Mouse (Mus musculus) liver, embryonic 14.5 days (tissue): Measurements from ENCODE around the gene Chchd3. TPM values are rescaled to one million over a fixed set of nuclear protein-coding genes. Genes with fewer than 3 reads are reported as not detected.

Experiments
- ATAC-seq: fragments of 200-750 bp; cut with Nextera tagmentation; 2 replicates; pipeline ENCODE4 v1.8.0; 2017; ENCODE audit warnings: moderate number of reproducible peaks, mild to moderate bottlenecking, moderate library complexity; ENCODE audit not compliant: insufficient read depth
- DNase-seq, 3 experiments: peaks; one replicate each; pipeline ENCODE4 v3.0.0-alpha.2; 2012 to 2013; ENCODE audit warnings: low read depth in 3 of 3, low spot score in 3 of 3
- H3K27ac ChIP-seq: fragments of 300-500 bp; sonication (generic); 2 replicates; pipeline ENCODE4 v1.5.1; 2014; ENCODE audit warnings: moderate library complexity, mild to moderate bottlenecking, control low read depth, inconsistent platforms
- H3K27me3 ChIP-seq: fragments of 300-500 bp; sonication (generic); 2 replicates; pipeline ENCODE4 v1.6.1; 2014; ENCODE audit warnings: mild to moderate bottlenecking, low read length, moderate library complexity; ENCODE audit not compliant: control insufficient read depth, insufficient read depth
- H3K36me3 ChIP-seq: fragments of 300-500 bp; sonication (generic); replicated peaks from 2 replicates; pipeline ENCODE4 v1.6.1; 2014; ENCODE audit warnings: low read depth; ENCODE audit not compliant: control insufficient read depth, insufficient read depth
- H3K4me1 ChIP-seq, 2 experiments: fragments of 200-500 bp in 1 of 2; fragments of 300-500 bp in 1 of 2; sonication (generic) in 1 of 2; replicated peaks; 2 replicates each; pipeline ENCODE4 v1.6.1; 2012 to 2014; ENCODE audit warnings: antibody characterized with exemption in 1 of 2, inconsistent platforms in 1 of 2, low read length in 1 of 2; ENCODE audit not compliant: control insufficient read depth in 2 of 2, insufficient read depth in 2 of 2
- H3K4me2 ChIP-seq: fragments of 300-500 bp; sonication (generic); 2 replicates; pipeline ENCODE4 v1.6.1; 2014; ENCODE audit warnings: low read depth, mild to moderate bottlenecking, control low read depth, moderate library complexity
- H3K4me3 ChIP-seq, 2 experiments: fragments of 200-500 bp in 1 of 2; fragments of 300-500 bp in 1 of 2; sonication (generic) in 1 of 2; 2 replicates each; pipeline ENCODE4 v1.5.1; 2012 to 2014; ENCODE audit warnings: low read depth in 2 of 2, low read length in 2 of 2, mild to moderate bottlenecking in 2 of 2, control low read depth in 1 of 2, inconsistent platforms in 1 of 2, moderate library complexity in 1 of 2; ENCODE audit not compliant: insufficient read depth in 1 of 2
- H3K9ac ChIP-seq: fragments of 300-500 bp; sonication (generic); replicated peaks from 2 replicates; pipeline ENCODE4 v1.6.1; 2014; ENCODE audit warnings: mild to moderate bottlenecking, control low read depth, moderate library complexity
- H3K9me3 ChIP-seq: fragments of 300-500 bp; sonication (generic); 2 replicates; pipeline ENCODE4 v1.6.1; 2016; ENCODE audit warnings: low read length, mixed read lengths; ENCODE audit not compliant: control insufficient read depth
- CTCF ChIP-seq: IDR thresholded peaks from 2 replicates; pipeline ENCODE4 v1.5.1; 2016; ENCODE audit warnings: antibody characterized with exemption, low read depth, control low read depth
- EP300 ChIP-seq: IDR thresholded peaks from 2 replicates; pipeline ENCODE4 v1.6.1; 2016; ENCODE audit warnings: antibody characterized with exemption, low read depth
- WGBS: fragments of 180-500 bp; shearing (Covaris S2); extraction: QIAGEN DNeasy Blood & Tissue Kit; methylation state at CpG from one replicate; pipeline ENCODE4 v1.1.7; 2014; ENCODE audit not compliant: insufficient replicate concordance; 5-methylcytosine and 5-hydroxymethylcytosine counted together
- polyA plus RNA-seq, 2 experiments: library from polyadenylated mRNA; depleted of rRNA in 1 of 2; stranded (reverse) in 1 of 2; unstranded in 1 of 2; fragments of >200 nt; fragmentation: Nextera tagmentation in 1 of 2; extraction: Ambion mirVana in 1 of 2; gene quantifications; 2 replicates each; pipeline versions ENCODE4 v1.2.1 to v1.2.3; 2012 to 2014

The Chchd3 gene
- polyA plus RNA-seq, 2 experiments = 43.9 to 76.5 TPM

DNA sequence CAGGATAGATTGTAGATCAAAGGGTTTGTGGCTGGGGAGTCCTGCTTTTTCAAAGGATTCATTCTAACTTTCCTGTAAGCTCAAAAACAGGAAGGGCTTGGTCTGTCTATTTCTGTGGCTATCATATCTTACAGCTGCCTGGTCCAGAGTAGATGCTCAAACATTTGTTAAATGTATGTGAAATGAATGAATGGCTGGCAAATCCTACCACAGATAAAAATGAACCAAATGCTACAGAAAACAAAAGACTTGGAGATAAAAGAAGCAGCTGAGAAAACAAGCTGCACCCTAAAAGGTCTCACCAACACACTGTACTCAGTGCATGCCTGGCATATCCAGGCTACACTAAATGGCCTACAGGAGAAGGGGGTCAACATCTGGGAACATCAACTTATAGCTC lies 88.1 kb downstream of the Chchd3 start:
- no peaks in the 10 kb centered on the region; the same call in none of the 2 replicates for H3K36me3 ChIP-seq
- H3K27me3 ChIP-seq = no peaks in the 10 kb centered on the region
- 0 out of 4 replicates have a peak, but pooled peaks cover 0 to 2% of the 10 kb centered on the region in 2 experiments for H3K4me1 ChIP-seq
- H3K4me3 ChIP-seq = no peak overlapping the region
- DNase-seq = no peak
- TF ChIP-seq EP300 (no peak), CTCF (no peak)
- no peaks in the 10 kb centered on the region for H3K9me3 ChIP-seq
- ATAC-seq = no peak
- H3K27ac ChIP-seq = no peak overlapping the region
- no peak overlapping the region for H3K4me2 ChIP-seq
- H3K9ac ChIP-seq = no peak overlapping the region

DNA sequence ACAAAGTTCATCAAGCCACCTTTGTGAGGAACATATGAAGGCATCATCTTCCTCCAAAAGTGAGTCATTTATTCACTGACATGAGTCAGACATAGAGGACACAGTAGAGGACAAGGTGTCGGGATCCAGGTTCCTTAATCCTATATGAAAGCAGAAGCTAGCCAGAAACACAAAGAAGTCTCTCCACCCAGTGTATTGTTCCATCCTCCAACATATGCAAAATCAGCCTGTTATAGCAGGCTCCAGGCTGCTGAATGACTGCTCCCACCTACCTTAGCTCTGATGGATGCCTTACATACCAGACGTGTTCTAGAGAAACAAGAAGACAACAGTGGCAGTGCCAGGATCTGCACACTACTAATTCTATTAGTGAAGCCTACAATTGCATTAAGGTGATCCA lies 91.1 kb downstream of the Chchd3 start:
- ATAC-seq = no peak
- H3K4me3 ChIP-seq = no peak overlapping the region
- no peaks in the 10 kb centered on the region; the same call in none of the 2 replicates for H3K36me3 ChIP-seq
- WGBS = 82% methylated on average over 2 of the region's 2 CpGs
- no peak for TF ChIP-seq EP300
- TF ChIP-seq CTCF = no peak
- no peak overlapping the region for H3K9ac ChIP-seq
- no peak for DNase-seq
- 0 out of 4 replicates have a peak, but pooled peaks cover 0 to 2% of the 10 kb centered on the region in 2 experiments for H3K4me1 ChIP-seq
- no peaks in the 10 kb centered on the region for H3K27me3 ChIP-seq
- no peak overlapping the region for H3K27ac ChIP-seq
- H3K9me3 ChIP-seq = no peaks in the 10 kb centered on the region
- no peak overlapping the region for H3K4me2 ChIP-seq

DNA sequence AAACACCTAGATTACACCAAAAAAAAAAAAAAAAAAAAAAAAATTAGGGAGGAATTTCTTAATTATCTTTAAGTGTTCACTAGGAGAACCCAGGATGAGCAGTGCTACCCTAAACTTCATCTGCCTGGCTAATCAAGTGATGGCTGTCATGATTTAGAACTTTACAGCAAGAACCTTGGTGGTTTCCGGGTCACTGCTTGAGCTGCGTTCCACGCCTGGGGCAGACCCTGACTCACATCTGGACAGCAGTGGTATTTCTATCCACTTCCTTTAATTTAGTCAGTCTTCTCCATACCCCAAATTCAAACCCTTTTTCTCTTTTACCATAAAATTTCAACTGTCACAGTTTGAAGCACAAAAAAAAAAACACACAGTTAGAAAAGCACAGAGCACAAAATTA lies 98.0 kb downstream of the Chchd3 start:
- Histone ChIP-seq H3K9ac (no peak overlapping the region), H3K27me3 (no peaks in the 10 kb centered on the region), H3K9me3 (no peaks in the 10 kb centered on the region), H3K4me2 (no peak overlapping the region), H3K4me3 (no peak overlapping the region), H3K27ac (no peak overlapping the region), H3K4me1 (no peaks in the 10 kb centered on the region), H3K36me3 (no peaks in the 10 kb centered on the region; the same call in 1 of the 2 replicates)
- DNase-seq (no peak), ATAC-seq (no peak)
- no peak for TF ChIP-seq EP300
- no peak for TF ChIP-seq CTCF
- 69% methylated on average over 3 of the region's 3 CpGs for WGBS

DNA sequence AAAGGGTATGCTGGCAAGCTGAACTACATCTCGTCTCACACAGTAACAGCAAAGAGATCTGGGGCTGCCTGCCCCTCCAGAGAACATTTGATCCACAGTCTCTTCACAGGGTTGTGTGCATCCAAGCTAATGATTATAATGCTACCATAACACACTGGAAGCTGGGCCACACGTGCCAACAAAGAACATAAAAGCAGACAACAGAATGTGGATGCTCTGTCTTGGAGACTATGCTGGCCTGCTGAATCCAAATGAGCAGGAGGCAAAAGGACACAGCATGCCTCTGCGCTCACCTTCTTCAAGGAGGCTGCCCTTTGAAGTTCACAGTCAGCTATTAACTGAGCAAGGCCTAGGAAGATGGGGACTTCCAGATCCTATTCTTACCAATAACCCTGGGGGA lies 98.6 kb downstream of the Chchd3 start:
- Histone ChIP-seq H3K9me3 (no peaks in the 10 kb centered on the region), H3K4me1 (no peaks in the 10 kb centered on the region), H3K36me3 (no peaks in the 10 kb centered on the region; the same call in 1 of the 2 replicates), H3K4me3 (no peak overlapping the region), H3K9ac (no peak overlapping the region), H3K4me2 (no peak overlapping the region), H3K27ac (no peak overlapping the region), H3K27me3 (no peaks in the 10 kb centered on the region)
- ATAC-seq = no peak
- DNase-seq = no peak
- TF ChIP-seq CTCF (no peak), EP300 (no peak)
- WGBS = 75% methylated on average over 3 of the region's 3 CpGs

DNA sequence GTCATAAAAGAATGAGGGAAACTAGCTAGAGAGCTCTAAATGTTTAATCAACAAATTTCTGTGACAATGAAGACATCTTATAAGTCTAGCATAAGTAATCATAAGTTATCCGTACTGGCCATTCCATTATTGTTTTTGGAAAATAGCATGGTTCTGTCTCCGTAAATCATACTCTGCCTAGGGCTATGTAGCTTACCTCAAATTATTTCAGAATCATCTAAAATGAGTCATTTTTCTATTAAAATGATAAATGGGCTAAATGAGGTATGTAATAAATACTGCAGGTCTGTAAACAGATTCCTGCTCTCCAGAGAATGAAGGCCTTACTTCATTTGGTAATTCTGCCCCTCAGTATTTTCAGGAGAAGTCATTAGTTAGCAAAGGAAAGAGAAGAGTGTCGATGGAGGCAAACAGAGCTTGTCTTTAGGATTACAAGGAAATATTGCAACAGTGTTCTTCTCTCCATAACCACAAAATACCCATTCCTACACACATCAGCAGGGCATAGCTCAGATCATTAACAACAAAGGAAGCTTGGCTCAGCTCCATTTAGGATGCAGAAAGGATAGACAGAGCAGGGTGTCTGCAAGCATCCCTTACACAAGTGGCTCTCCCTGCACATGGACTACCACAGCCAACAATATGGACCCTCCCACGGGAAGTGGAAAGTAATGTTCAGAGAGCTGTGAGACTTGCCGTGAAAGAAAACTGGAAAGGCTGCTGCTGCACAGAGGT lies 100.1 kb downstream of the Chchd3 start:
- no peaks in the 10 kb centered on the region for H3K27me3 ChIP-seq
- ATAC-seq = no peak
- H3K4me1 ChIP-seq = no peaks in the 10 kb centered on the region
- DNase-seq = no peak
- H3K27ac ChIP-seq = no peak overlapping the region
- H3K9me3 ChIP-seq = no peaks in the 10 kb centered on the region
- H3K4me3 ChIP-seq = no peak overlapping the region
- H3K4me2 ChIP-seq = no peak overlapping the region
- no peaks in the 10 kb centered on the region for H3K36me3 ChIP-seq
- TF ChIP-seq CTCF = no peak
- TF ChIP-seq EP300 = no peak
- no peak overlapping the region for H3K9ac ChIP-seq
- 78% methylated on average over 5 of the region's 5 CpGs for WGBS
